Mouse (Mus musculus) forebrain, embryonic 14.5 days (tissue): ENCODE results near the gene Bhlhe41. TPM values are rescaled to one million over a fixed set of nuclear protein-coding genes. Genes with fewer than 3 reads are reported as not detected.

Experiments
- ATAC-seq: fragments of 200-750 bp; cut with Nextera tagmentation; 2 replicates; pipeline ENCODE4 v1.8.0; 2017; ENCODE audit warnings: mild to moderate bottlenecking, moderate library complexity
- DNase-seq: peaks from one replicate; pipeline ENCODE4 v3.0.0-alpha.2; 2015; ENCODE audit warnings: low spot score
- H3K27ac ChIP-seq: fragments of 300-500 bp; sonication (generic); 2 replicates; pipeline ENCODE4 v1.5.1; 2014; ENCODE audit warnings: low read depth, mild to moderate bottlenecking, control low read depth, low read length, moderate library complexity
- H3K27me3 ChIP-seq: fragments of 300-500 bp; sonication (generic); replicated peaks from 2 replicates; pipeline ENCODE4 v1.6.1; 2014; ENCODE audit warnings: low read length, control low read depth, mixed read lengths; ENCODE audit not compliant: control insufficient read depth, insufficient read depth
- H3K36me3 ChIP-seq: fragments of 300-500 bp; sonication (generic); 2 replicates; pipeline ENCODE4 v1.6.1; 2014; ENCODE audit warnings: low read length, control low read depth; ENCODE audit not compliant: control insufficient read depth, insufficient read depth
- H3K4me1 ChIP-seq: fragments of 300-500 bp; sonication (generic); 2 replicates; pipeline ENCODE4 v1.6.1; 2014; ENCODE audit warnings: antibody characterized with exemption, low read length, control low read depth; ENCODE audit not compliant: control insufficient read depth, insufficient read depth
- H3K4me2 ChIP-seq: fragments of 300-500 bp; sonication (generic); 2 replicates; pipeline ENCODE4 v1.6.1; 2014; ENCODE audit warnings: mild to moderate bottlenecking, control low read depth, low read length
- H3K4me3 ChIP-seq: fragments of 300-500 bp; sonication (generic); 2 replicates; pipeline ENCODE4 v1.5.1; 2014; ENCODE audit warnings: low read depth, low read length, control low read depth
- H3K9ac ChIP-seq: fragments of 300-500 bp; sonication (generic); 2 replicates; pipeline ENCODE4 v1.6.1; 2014; ENCODE audit warnings: mild to moderate bottlenecking, low read length, control low read depth, moderate library complexity
- H3K9me3 ChIP-seq: fragments of 300-500 bp; sonication (generic); replicated peaks from 2 replicates; pipeline ENCODE4 v1.6.1; 2016; ENCODE audit warnings: low read length, control low read depth, mixed read lengths; ENCODE audit not compliant: control insufficient read depth
- WGBS: fragments of 180-500 bp; shearing (Covaris S2); extraction: QIAGEN DNeasy Blood & Tissue Kit; methylation state at CpG from one replicate; pipeline ENCODE4 v1.1.7; 2014; 5-methylcytosine and 5-hydroxymethylcytosine counted together
- polyA plus RNA-seq: library from polyadenylated mRNA; unstranded; fragments of >200 nt; fragmentation: Nextera tagmentation; extraction: Ambion mirVana; gene quantifications from 2 replicates; pipeline ENCODE4 v1.2.1, GENCODE M21; 2014

Gene Bhlhe41
- polyA plus RNA-seq, 1 experiment from 2014 or later: 1.7 TPM

DNA sequence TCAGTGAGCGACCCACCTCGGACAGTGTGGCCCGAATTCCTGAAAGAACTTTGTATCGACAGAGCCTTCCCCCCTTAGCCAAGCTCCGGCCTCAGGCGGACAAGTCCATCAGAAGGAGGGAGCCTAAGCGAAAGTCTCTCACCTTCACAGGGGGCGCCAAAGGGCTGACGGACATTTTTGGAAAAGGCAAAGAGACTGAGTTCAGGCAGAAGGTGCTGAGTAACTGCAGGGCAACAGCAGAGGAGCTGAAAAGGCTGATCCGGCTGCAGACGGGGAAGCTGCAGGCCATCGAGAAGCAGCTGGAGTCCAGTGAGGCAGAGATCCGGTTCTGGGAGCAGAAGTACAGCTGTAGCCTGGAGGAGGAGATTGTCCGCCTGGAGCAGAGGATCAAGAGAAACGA lies 50.2 kb downstream of the Bhlhe41 start:
- Histone ChIP-seq H3K27me3 (no peaks in the 10 kb centered on the region), H3K9ac (no peak overlapping the region), H3K9me3 (no peaks in the 10 kb centered on the region), H3K4me1 (no peaks in the 10 kb centered on the region), H3K4me3 (no peak overlapping the region), H3K36me3 (no peaks in the 10 kb centered on the region), H3K27ac (no peak overlapping the region), H3K4me2 (no peak overlapping the region)
- DNase-seq: no peak
- 38% methylated on average over 15 of the region's 15 CpGs for WGBS
- ATAC-seq: no peak

DNA sequence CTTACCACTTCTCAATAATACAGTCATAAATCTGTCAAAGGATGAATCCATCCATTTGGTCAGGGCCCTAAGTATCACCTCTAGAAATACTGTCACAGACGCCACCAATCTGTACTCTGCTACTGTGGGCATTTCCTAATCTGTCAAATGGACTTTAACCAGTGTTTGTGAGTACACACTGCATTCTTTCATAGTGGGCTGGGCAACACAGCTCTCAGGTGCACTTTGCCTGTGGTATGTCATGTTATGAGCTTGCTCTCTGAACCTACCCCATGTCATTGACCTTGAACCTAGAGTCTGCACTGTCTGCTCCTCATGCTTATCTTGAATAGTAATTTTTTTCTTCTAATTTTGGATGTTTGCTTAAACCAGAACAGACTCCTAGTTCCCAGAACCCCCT lies 54.2 kb downstream of the Bhlhe41 start:
- H3K27ac ChIP-seq: no peak overlapping the region
- H3K36me3 ChIP-seq: no peaks in the 10 kb centered on the region
- H3K9me3 ChIP-seq: no peaks in the 10 kb centered on the region
- WGBS: 94% methylated on average over 1 of the region's 1 CpGs
- no peaks in the 10 kb centered on the region for H3K27me3 ChIP-seq
- ATAC-seq: no peak
- no peaks in the 10 kb centered on the region for H3K4me1 ChIP-seq
- H3K9ac ChIP-seq: no peak overlapping the region
- no peak for DNase-seq
- no peak overlapping the region for H3K4me3 ChIP-seq
- H3K4me2 ChIP-seq: no peak overlapping the region

DNA sequence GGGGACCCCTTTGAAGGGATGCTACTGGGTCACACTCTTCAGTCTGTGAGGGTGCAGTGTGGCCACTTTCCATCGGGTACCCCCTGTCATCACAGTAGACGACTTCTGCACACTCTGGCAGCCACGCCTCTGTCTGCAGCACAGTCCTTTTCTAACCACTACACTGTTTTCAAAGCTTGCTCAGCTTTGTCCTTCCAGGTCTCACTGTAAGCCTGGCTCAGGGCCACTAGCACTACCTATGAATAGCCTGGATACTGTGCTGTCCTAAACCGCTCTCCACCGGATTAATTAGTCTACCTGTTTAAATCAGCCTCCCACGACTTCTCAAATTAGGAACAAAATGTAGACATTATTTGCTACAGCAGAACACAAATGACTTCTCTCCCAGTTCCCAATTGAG lies 55.3 kb downstream of the Bhlhe41 start:
- Histone ChIP-seq H3K4me2 (no peak overlapping the region), H3K4me3 (no peak overlapping the region), H3K9ac (no peak overlapping the region), H3K27ac (no peak overlapping the region), H3K36me3 (no peaks in the 10 kb centered on the region), H3K27me3 (no peaks in the 10 kb centered on the region), H3K4me1 (no peaks in the 10 kb centered on the region), H3K9me3 (no peaks in the 10 kb centered on the region)
- DNase-seq (no peak), ATAC-seq (no peak)
- 56% methylated on average over 6 of the region's 6 CpGs for WGBS

DNA sequence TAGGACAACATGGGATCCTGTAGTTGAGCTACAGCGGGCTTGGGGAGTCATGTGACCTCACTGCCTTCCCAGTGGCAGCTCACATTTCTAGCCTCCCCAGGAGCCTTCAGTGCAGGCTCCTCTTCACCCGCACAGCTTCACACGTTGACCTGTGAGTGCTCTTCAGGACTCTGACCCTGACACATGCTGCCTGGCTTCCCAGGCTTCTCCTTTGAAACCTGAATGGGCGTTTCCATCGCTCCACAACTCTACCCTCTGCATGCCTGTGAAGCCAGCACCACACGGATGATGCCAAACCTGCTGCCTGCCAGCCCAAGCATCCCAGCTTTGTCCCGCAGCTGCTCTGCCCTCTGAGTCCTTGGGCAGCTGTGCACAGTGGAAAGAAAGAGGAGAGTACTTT lies 55.8 kb downstream of the Bhlhe41 start:
- no peak overlapping the region for H3K9ac ChIP-seq
- 84% methylated on average over 7 of the region's 7 CpGs for WGBS
- no peaks in the 10 kb centered on the region for H3K36me3 ChIP-seq
- no peak overlapping the region for H3K4me3 ChIP-seq
- no peaks in the 10 kb centered on the region for H3K9me3 ChIP-seq
- DNase-seq (no peak), ATAC-seq (no peak)
- no peak overlapping the region for H3K27ac ChIP-seq
- no peaks in the 10 kb centered on the region for H3K4me1 ChIP-seq
- H3K27me3 ChIP-seq: no peaks in the 10 kb centered on the region
- H3K4me2 ChIP-seq: no peak overlapping the region

Other genes starting within 250 kb of the Bhlhe41 start
- gene Tuba3b, start 249.8 kb downstream of the Bhlhe41 start, polyA plus RNA-seq: not detected in 2 replicates
- gene Rassf8, start 118.8 kb downstream of the Bhlhe41 start, polyA plus RNA-seq: 2.4 and 2.5 TPM in 2 replicates
- gene Sspn, start 66.1 kb upstream of the Bhlhe41 start, polyA plus RNA-seq: 1.9 and 2.2 TPM in 2 replicates